Mouse (Mus musculus) liver, embryonic 12.5 days (tissue): ENCODE measurements around the gene Mtor. TPM values are rescaled to one million over a fixed set of nuclear protein-coding genes. Genes with fewer than 3 reads are reported as not detected.
A peak's percentile ranks its signal among the peaks of the same experiment; 100 is the strongest.

ENCODE experiments used
- ATAC-seq: fragments of 200-750 bp; cut with Nextera tagmentation; 2 replicates; pipeline ENCODE4 v1.8.0; 2017; ENCODE audit warnings: moderate number of reproducible peaks, mild to moderate bottlenecking, moderate library complexity
- H3K27ac ChIP-seq: fragments of 300-500 bp; sonication (generic); 2 replicates; pipeline ENCODE4 v1.5.1; 2016; ENCODE audit warnings: mild to moderate bottlenecking
- H3K27me3 ChIP-seq: fragments of 300-500 bp; sonication (generic); replicated peaks from 2 replicates; pipeline ENCODE4 v1.6.1; 2016; ENCODE audit warnings: mild to moderate bottlenecking, moderate library complexity
- H3K36me3 ChIP-seq: fragments of 300-500 bp; sonication (generic); 2 replicates; pipeline ENCODE4 v1.6.1; 2016; ENCODE audit warnings: mild to moderate bottlenecking, moderate library complexity
- H3K4me1 ChIP-seq: fragments of 300-500 bp; sonication (generic); 2 replicates; pipeline ENCODE4 v1.6.1; 2016
- H3K4me2 ChIP-seq: fragments of 300-500 bp; sonication (generic); 2 replicates; pipeline ENCODE4 v1.6.1; 2016; ENCODE audit warnings: mild to moderate bottlenecking, moderate library complexity
- H3K4me3 ChIP-seq: fragments of 300-500 bp; sonication (generic); 2 replicates; pipeline ENCODE4 v1.5.1; 2016; ENCODE audit warnings: mild to moderate bottlenecking, moderate library complexity
- H3K9ac ChIP-seq: fragments of 300-500 bp; sonication (generic); 2 replicates; pipeline ENCODE4 v1.6.1; 2016; ENCODE audit warnings: mild to moderate bottlenecking, moderate library complexity
- H3K9me3 ChIP-seq: fragments of 300-500 bp; sonication (generic); replicated peaks from 2 replicates; pipeline ENCODE4 v1.6.1; 2016; ENCODE audit warnings: mild to moderate bottlenecking, moderate library complexity
- whole genome bisulfite sequencing: fragments of 180-500 bp; shearing (Covaris S2); methylation state at CpG from one replicate; pipeline ENCODE4 v1.1.7; 2016; ENCODE audit not compliant: insufficient replicate concordance; 5-methylcytosine and 5-hydroxymethylcytosine counted together
- polyA plus RNA-seq: library from polyadenylated mRNA; unstranded; fragments of >200 nt; fragmentation: Nextera tagmentation; extraction: Ambion mirVana; gene quantifications from 2 replicates; pipeline ENCODE4 v1.2.1, GENCODE M21; 2016

Mtor gene
- polyA plus RNA-seq, 1 experiment from 2014 or later, result 13.1 TPM

- Histone ChIP-seq H3K27ac (peak overlapping the region; percentile 75), H3K4me1 (peaks cover 41% of the 10 kb centered on the region), H3K4me2 (peak overlapping the region; percentile 86), H3K9ac (peak overlapping the region; percentile 93), H3K9me3 (no peaks in the 10 kb centered on the region), H3K36me3 (peaks cover 18% of the 10 kb centered on the region), H3K4me3 (peak overlapping the region; percentile 97), H3K27me3 (no peaks in the 10 kb centered on the region)
- WGBS, result 2% methylated on average over 15 of the region's 15 CpGs
- peak; percentile 19 for ATAC-seq
Observed at GRCm38 (mm10) chr4:148448853-148449245, 438 bp downstream of the Mtor start.

GRCm38 (mm10) chr4:148453707-148454106 lies 5.3 kb downstream of the Mtor start:
- H3K36me3 ChIP-seq, result peaks cover 66% of the 10 kb centered on the region
- no peak for ATAC-seq
- H3K4me3 ChIP-seq, result no peak overlapping the region

GRCm38 (mm10) chr4:148455477-148456025 lies 7.1 kb downstream of the Mtor start:
- Histone ChIP-seq H3K36me3 (peaks cover 84% of the 10 kb centered on the region), H3K4me2 (no peak overlapping the region), H3K9me3 (no peaks in the 10 kb centered on the region), H3K27me3 (no peaks in the 10 kb centered on the region), H3K27ac (no peak overlapping the region), H3K4me3 (no peak overlapping the region), H3K9ac (no peak overlapping the region), H3K4me1 (no peaks in the 10 kb centered on the region)
- ATAC-seq, result no peak
- WGBS, result 79% methylated on average over 5 of the region's 5 CpGs

More at GRCm38 (mm10) chr4:148453707-148454106, 5.3 kb downstream of the Mtor start:
- Histone ChIP-seq H3K27me3 (no peaks in the 10 kb centered on the region), H3K27ac (no peak overlapping the region), H3K4me1 (peaks cover 13% of the 10 kb centered on the region), H3K4me2 (no peak overlapping the region), H3K9ac (no peak overlapping the region), H3K9me3 (no peaks in the 10 kb centered on the region)
- WGBS, result 86% methylated on average over 11 of the region's 11 CpGs

- H3K36me3 ChIP-seq, result peaks cover 98% of the 10 kb centered on the region
- H3K9ac ChIP-seq, result no peak overlapping the region
- H3K4me3 ChIP-seq, result no peak overlapping the region
- 86% methylated on average over 12 of the region's 12 CpGs for WGBS
- no peaks in the 10 kb centered on the region for H3K27me3 ChIP-seq
- no peaks in the 10 kb centered on the region for H3K4me1 ChIP-seq
- H3K4me2 ChIP-seq, result no peak overlapping the region
- H3K27ac ChIP-seq, result no peak overlapping the region
- ATAC-seq, result no peak
- no peaks in the 10 kb centered on the region for H3K9me3 ChIP-seq
Observed at GRCm38 (mm10) chr4:148460656-148461284, 12.4 kb downstream of the Mtor start.

GRCm38 (mm10) chr4:148461772-148462171 lies 13.4 kb downstream of the Mtor start:
- no peaks in the 10 kb centered on the region for H3K9me3 ChIP-seq
- no peak overlapping the region for H3K4me2 ChIP-seq
- no peak for ATAC-seq
- no peak overlapping the region for H3K9ac ChIP-seq
- WGBS, result 75% methylated on average over 4 of the region's 4 CpGs
- H3K4me3 ChIP-seq, result no peak overlapping the region
- no peaks in the 10 kb centered on the region for H3K27me3 ChIP-seq
- H3K4me1 ChIP-seq, result no peaks in the 10 kb centered on the region
- peaks cover 98% of the 10 kb centered on the region for H3K36me3 ChIP-seq
- no peak overlapping the region for H3K27ac ChIP-seq

GRCm38 (mm10) chr4:148462717-148463116 lies 14.3 kb downstream of the Mtor start:
- no peak overlapping the region for H3K4me3 ChIP-seq
- no peak overlapping the region for H3K27ac ChIP-seq
- H3K4me2 ChIP-seq, result no peak overlapping the region
- H3K9me3 ChIP-seq, result no peaks in the 10 kb centered on the region
- 84% methylated on average over 13 of the region's 13 CpGs for WGBS
- no peaks in the 10 kb centered on the region for H3K27me3 ChIP-seq
- H3K36me3 ChIP-seq, result peaks cover 98% of the 10 kb centered on the region
- no peaks in the 10 kb centered on the region for H3K4me1 ChIP-seq
- ATAC-seq, result no peak
- H3K9ac ChIP-seq, result no peak overlapping the region

- WGBS, result 82% methylated on average over 14 of the region's 14 CpGs
Observed at GRCm38 (mm10) chr4:148463208-148463960, 15.0 kb downstream of the Mtor start.

GRCm38 (mm10) chr4:148464301-148464700 lies 15.9 kb downstream of the Mtor start:
- Histone ChIP-seq H3K27me3 (no peaks in the 10 kb centered on the region), H3K36me3 (peaks cover 98% of the 10 kb centered on the region), H3K4me1 (no peaks in the 10 kb centered on the region), H3K9me3 (no peaks in the 10 kb centered on the region), H3K27ac (no peak overlapping the region), H3K4me2 (no peak overlapping the region), H3K4me3 (no peak overlapping the region), H3K9ac (no peak overlapping the region)
- 92% methylated on average over 12 of the region's 12 CpGs for WGBS
- no peak for ATAC-seq

More at GRCm38 (mm10) chr4:148463208-148463960, 15.0 kb downstream of the Mtor start:
- H3K4me2 ChIP-seq, result no peak overlapping the region
- no peaks in the 10 kb centered on the region for H3K4me1 ChIP-seq
- no peaks in the 10 kb centered on the region for H3K9me3 ChIP-seq
- H3K27me3 ChIP-seq, result no peaks in the 10 kb centered on the region
- H3K27ac ChIP-seq, result no peak overlapping the region
- peaks cover 98% of the 10 kb centered on the region for H3K36me3 ChIP-seq
- no peak overlapping the region for H3K9ac ChIP-seq
- peak; percentile 27 for ATAC-seq
- no peak overlapping the region for H3K4me3 ChIP-seq

- Histone ChIP-seq H3K9me3 (no peaks in the 10 kb centered on the region), H3K4me2 (no peak overlapping the region), H3K27me3 (no peaks in the 10 kb centered on the region), H3K9ac (no peak overlapping the region), H3K27ac (no peak overlapping the region), H3K4me3 (no peak overlapping the region), H3K4me1 (no peaks in the 10 kb centered on the region), H3K36me3 (peaks cover 98% of the 10 kb centered on the region)
- 91% methylated on average over 12 of the region's 12 CpGs for WGBS
- ATAC-seq, result no peak
Observed at GRCm38 (mm10) chr4:148464869-148465268, 16.5 kb downstream of the Mtor start.

- no peaks in the 10 kb centered on the region for H3K27me3 ChIP-seq
- no peak overlapping the region for H3K4me3 ChIP-seq
- no peaks in the 10 kb centered on the region for H3K9me3 ChIP-seq
- peaks cover 98% of the 10 kb centered on the region for H3K36me3 ChIP-seq
- H3K9ac ChIP-seq, result no peak overlapping the region
- ATAC-seq, result no peak
- WGBS, result 85% methylated on average over 5 of the region's 5 CpGs
- no peak overlapping the region for H3K27ac ChIP-seq
- no peak overlapping the region for H3K4me2 ChIP-seq
- H3K4me1 ChIP-seq, result no peaks in the 10 kb centered on the region
Observed at GRCm38 (mm10) chr4:148466511-148467079, 18.2 kb downstream of the Mtor start.

- no peaks in the 10 kb centered on the region for H3K27me3 ChIP-seq
- no peaks in the 10 kb centered on the region for H3K9me3 ChIP-seq
- H3K9ac ChIP-seq, result no peak overlapping the region
- H3K4me2 ChIP-seq, result no peak overlapping the region
- WGBS, result 91% methylated on average over 10 of the region's 10 CpGs
- ATAC-seq, result no peak
- H3K4me3 ChIP-seq, result no peak overlapping the region
- no peak overlapping the region for H3K27ac ChIP-seq
- H3K4me1 ChIP-seq, result no peaks in the 10 kb centered on the region
- H3K36me3 ChIP-seq, result peaks cover 98% of the 10 kb centered on the region
Observed at GRCm38 (mm10) chr4:148468396-148468795, 20.0 kb downstream of the Mtor start.
